Mouse (Mus musculus) B cell, adult 2 months (primary cell): Measurements from ENCODE around the gene Msantd2.
A peak's percentile ranks its signal among the peaks of the same experiment; 100 is the strongest.

Experiments
- DNase-seq, 2 experiments: peaks; one replicate each; pipeline ENCODE4 v3.0.0; 2022

Gene Msantd2

GRCm38 (mm10) chr9:37543869-37544440 lies 54.8 kb downstream of the Msantd2 start:
- DNase-seq = no peak

- DNase-seq = peak; percentile 70 to 71
Measured at GRCm38 (mm10) chr9:37544447-37545165, 55.5 kb downstream of the Msantd2 start.

- no peak for DNase-seq
Measured at GRCm38 (mm10) chr9:37545166-37545610, 56.1 kb downstream of the Msantd2 start.

- no peak for DNase-seq
Measured at GRCm38 (mm10) chr9:37545847-37546452, 56.8 kb downstream of the Msantd2 start.

GRCm38 (mm10) chr9:37546889-37547288 lies 57.8 kb downstream of the Msantd2 start:
- DNase-seq = no peak

GRCm38 (mm10) chr9:37550435-37550834 lies 61.3 kb downstream of the Msantd2 start:
- DNase-seq = no peak

- peak; percentile 31 to 35 for DNase-seq
Measured at GRCm38 (mm10) chr9:37551751-37552531, 62.8 kb downstream of the Msantd2 start.

GRCm38 (mm10) chr9:37552536-37553293 lies 63.6 kb downstream of the Msantd2 start, which contains the start of gene Nrgn:
TSS of gene Nrgn (minus strand) at chr9:37552904.
- DNase-seq = peak; percentile 41 to 44

DNA sequence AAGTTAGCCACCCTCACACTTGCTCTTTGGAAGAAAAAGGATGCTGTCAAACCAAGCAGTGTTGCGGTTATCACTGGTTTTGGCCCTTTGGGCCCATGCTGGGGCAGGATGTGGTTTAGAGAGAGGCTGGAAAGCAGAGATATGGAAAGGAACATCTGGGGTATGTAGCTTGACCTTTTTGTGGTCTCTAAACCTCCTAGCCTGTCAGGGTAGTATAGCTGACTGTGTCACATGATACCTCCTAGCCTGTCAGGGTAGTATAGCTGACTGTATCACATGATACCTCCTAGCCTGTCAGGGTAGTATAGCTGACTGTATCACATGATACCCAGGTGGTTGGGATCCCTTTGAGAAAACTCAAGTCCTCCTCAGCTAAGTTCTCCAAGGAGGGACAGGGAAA lies 65.2 kb downstream of the Msantd2 start:
- DNase-seq = peak; percentile 21 to 27

GRCm38 (mm10) chr9:37554838-37555748 lies 66.0 kb downstream of the Msantd2 start, which contains the start of gene Siae:
TSS of gene Siae (plus strand) at chr9:37555698.
- DNase-seq = no peak

- DNase-seq = no peak
Measured at GRCm38 (mm10) chr9:37556366-37556765, 67.2 kb downstream of the Msantd2 start.

DNA sequence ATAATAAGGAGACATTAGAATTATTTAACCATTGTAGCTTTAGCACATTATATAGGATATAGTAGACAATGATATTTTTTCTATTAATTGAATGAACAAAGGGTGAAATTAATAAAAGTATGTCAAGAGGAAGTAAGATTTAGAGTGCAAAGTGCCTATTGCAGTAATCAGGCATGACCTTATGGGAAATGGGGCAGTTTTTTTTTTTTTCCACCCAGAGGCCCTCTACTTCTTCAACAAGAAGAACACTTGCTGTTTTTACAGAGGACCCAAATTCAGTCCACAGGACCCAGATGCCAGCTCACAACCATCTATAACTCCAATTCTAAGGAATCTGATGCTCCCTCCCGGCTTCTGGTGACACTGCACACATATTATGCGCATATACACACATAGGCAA lies 71.5 kb downstream of the Msantd2 start:
- no peak for DNase-seq

- DNase-seq = no peak
Measured at GRCm38 (mm10) chr9:37563805-37564204, 74.7 kb downstream of the Msantd2 start.

DNA sequence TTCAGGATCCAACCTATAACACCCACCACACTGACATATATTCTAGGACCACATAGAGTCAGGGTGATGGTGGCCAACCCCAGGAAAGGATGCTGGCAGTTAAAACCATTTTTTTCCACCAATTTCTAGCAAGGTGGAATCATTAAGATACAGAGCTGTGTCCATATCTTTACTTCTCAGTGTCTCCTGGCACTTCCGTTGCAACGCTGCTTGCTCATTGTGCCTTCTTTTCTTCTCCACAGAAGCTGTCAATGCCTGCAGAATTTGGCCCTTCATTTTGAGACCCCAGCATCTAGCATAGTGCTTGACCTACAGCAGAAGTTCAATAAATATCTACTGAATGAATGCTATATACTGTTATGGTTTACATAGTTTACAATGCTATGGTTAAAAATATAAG lies 77.9 kb downstream of the Msantd2 start:
- no peak for DNase-seq

DNA sequence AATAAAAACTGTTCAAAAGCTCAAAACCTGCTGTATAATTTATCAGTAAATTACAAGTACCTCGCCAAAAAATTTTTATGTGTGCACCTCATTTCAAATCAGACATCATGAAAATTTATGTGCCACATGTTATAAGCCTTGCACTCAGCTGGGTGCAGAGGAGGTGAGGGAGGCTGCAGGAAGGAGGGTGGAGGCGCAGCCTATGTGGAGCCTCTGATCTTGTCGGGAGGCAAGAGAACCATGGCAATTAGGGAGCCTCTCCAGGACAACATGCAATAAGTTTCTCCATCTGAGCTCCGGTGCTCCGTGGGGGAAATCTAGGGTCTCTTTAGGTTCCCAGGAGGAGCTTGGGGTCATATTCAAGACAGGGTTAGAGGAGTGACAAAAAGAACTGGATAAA lies 78.3 kb downstream of the Msantd2 start:
- DNase-seq = no peak

DNA sequence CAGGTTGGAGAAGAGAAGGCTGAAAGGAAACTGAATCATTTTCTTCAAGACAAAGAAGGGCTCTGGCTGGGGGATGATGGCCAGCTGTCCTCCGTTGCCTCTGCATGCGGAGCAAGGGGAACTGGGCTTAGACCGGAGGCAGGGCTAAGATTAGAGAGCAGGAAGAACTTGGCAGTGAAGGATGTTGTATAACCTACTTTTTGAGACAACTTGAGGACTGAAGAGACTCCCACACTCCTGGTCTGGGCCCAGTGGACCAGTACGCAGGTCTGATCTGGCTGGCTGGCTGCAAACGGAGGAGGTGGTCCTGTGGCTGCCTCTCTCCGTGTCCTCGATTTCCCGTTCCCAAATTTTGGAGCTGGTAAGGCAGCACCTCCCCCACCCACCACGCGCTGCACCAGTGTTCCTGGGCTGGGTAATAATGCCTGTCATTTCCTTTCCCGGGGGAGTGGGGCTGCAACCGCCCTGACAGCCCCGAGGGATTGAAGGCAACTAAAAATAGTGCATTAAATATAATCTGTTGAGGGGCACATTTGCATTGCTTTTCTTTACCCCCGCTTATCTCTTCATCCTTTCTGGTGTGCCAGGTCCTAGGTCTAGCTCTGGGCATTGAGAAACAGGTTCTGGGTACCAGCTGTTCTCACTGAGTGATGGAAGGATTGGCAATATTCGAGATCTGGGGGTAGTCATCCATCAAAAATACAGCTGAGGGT lies 78.9 kb downstream of the Msantd2 start:
- DNase-seq = peak; percentile 27 to 38

GRCm38 (mm10) chr9:37568605-37569214 lies 79.6 kb downstream of the Msantd2 start:
- DNase-seq = no peak

GRCm38 (mm10) chr9:37569231-37569835 lies 80.2 kb downstream of the Msantd2 start:
- DNase-seq = no peak

GRCm38 (mm10) chr9:37572204-37572876 lies 83.2 kb downstream of the Msantd2 start:
- DNase-seq = no peak
